Mouse (Mus musculus) ES-Bruce4 (cell line): Measurements from ENCODE around the gene Rsph9. TPM values are rescaled to one million over a fixed set of nuclear protein-coding genes. Genes with fewer than 3 reads are reported as not detected.
A peak's percentile ranks its signal among the peaks of the same experiment; 100 is the strongest.

Source experiments
- H3K27ac ChIP-seq: 2 replicates; pipeline ENCODE4 v1.5.1; 2012; ENCODE audit warnings: low read length, inconsistent platforms; ENCODE audit not compliant: insufficient read depth
- H3K27me3 ChIP-seq: 2 replicates; pipeline ENCODE4 v1.6.1; 2012; ENCODE audit warnings: mild to moderate bottlenecking, low read length, inconsistent platforms; ENCODE audit not compliant: control insufficient read depth, poor library complexity, insufficient read depth, severe bottlenecking
- H3K36me3 ChIP-seq: 2 replicates; pipeline ENCODE4 v1.6.1; 2012; ENCODE audit warnings: inconsistent platforms, mild to moderate bottlenecking, low read length, moderate library complexity; ENCODE audit not compliant: control insufficient read depth, poor library complexity, insufficient read depth, severe bottlenecking
- H3K4me1 ChIP-seq: one replicate; pipeline ENCODE4 v1.8.1; 2011; ENCODE audit warnings: low read length; ENCODE audit not compliant: control insufficient read depth, insufficient read depth
- H3K4me3 ChIP-seq: 2 replicates; pipeline ENCODE4 v1.5.1; 2011; ENCODE audit warnings: low read depth, mild to moderate bottlenecking, low read length
- H3K9ac ChIP-seq: 2 replicates; pipeline ENCODE4 v1.6.1; 2012; ENCODE audit warnings: low read depth, mild to moderate bottlenecking, inconsistent platforms; ENCODE audit not compliant: poor library complexity, severe bottlenecking
- H3K9me3 ChIP-seq: replicated peaks from 2 replicates; pipeline ENCODE4 v1.6.1; 2012; ENCODE audit warnings: mild to moderate bottlenecking, low read length, inconsistent platforms; ENCODE audit not compliant: control insufficient read depth, poor library complexity, insufficient read depth, severe bottlenecking
- CTCF ChIP-seq: IDR thresholded peaks from one replicate; pipeline ENCODE4 v1.8.1; 2011; ENCODE audit warnings: low read depth, low read length
- EP300 ChIP-seq: IDR thresholded peaks from 2 replicates; pipeline ENCODE4 v1.6.1; 2011; ENCODE audit warnings: low read depth, low read length; ENCODE audit not compliant: insufficient read depth
- POLR2A ChIP-seq: IDR thresholded peaks from one replicate; pipeline ENCODE4 v1.8.1; 2011; ENCODE audit warnings: low read length; ENCODE audit not compliant: insufficient read depth
- polyA plus RNA-seq: library from polyadenylated mRNA; stranded (reverse); fragments of >200 nt; gene quantifications from 2 replicates; pipeline ENCODE4 v1.2.4, GENCODE M21; 2011; ENCODE audit warnings: low read depth; ENCODE audit not compliant: missing spikeins, insufficient read depth, insufficient read length

Gene Rsph9
- polyA plus RNA-seq, 1 experiment, result 1.0 TPM

DNA sequence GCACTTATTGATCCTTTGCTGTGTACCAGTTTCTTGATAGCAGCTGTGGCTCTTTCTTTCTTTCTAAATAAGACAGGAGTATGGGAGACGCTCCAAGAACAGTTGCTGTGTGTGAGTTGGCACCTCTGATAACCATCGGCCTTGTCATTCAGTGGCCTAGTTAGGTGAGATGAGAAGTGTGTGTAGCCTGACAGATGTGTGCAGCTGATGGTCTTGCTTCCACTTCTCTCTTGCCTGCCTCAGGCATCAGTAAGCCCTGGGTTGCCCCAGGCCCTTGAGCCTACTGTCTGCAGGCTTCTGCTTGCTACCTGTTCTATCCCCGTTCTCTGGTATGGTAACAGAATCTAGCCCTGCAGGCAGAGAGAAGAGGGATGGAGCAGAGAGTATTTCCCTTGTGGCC, 27.1 kb downstream of the Rsph9 start:
- Histone ChIP-seq H3K27ac (no peak overlapping the region), H3K4me3 (no peak overlapping the region), H3K4me1 (no peaks in the 10 kb centered on the region), H3K9me3 (no peaks in the 10 kb centered on the region), H3K27me3 (no peaks in the 10 kb centered on the region), H3K36me3 (peaks cover 11% of the 10 kb centered on the region), H3K9ac (no peak overlapping the region)
- TF ChIP-seq POLR2A, result no peak

DNA sequence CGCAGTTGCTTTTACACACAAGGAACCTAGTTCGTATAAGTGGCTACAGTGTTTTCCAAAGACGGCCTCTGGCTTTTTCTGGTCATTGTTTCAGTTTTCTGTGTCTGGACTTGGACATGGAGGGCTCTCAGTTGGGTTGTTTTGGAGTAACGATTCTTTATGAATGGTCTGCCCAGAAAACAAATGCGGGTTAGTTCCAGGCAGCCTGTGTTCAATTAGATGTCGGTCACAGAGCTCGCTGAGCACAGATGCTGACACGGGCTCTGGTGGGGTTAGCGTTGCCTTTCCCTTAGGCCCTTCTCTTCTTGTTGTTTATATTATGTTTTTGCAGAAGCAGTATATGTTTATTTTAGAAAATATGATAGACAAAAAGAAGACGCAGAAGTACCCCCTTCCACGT, 27.9 kb downstream of the Rsph9 start:
- no peaks in the 10 kb centered on the region for H3K4me1 ChIP-seq
- H3K9ac ChIP-seq, result no peak overlapping the region
- no peak overlapping the region for H3K27ac ChIP-seq

DNA sequence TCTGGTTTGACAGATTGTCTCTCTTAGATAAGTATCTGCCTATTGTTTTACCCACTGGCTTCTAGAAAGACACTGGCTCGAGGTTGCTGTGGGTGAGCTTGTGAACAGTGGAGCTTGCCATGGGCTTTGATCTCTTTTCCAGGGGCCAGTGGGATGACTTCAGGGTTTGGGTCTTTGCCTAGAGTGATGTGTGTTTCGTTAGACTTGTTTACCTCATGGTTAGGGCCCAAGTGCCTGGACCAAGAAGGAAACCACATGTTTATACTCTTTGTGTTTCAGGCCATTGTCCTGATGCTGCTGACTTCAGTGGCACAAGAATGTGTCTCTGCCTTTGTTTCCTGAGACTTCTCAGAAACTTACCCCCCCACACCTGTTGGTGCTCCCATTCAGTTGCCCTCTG, 28.5 kb downstream of the Rsph9 start:
- Histone ChIP-seq H3K4me3 (no peak overlapping the region), H3K9ac (no peak overlapping the region), H3K27ac (no peak overlapping the region), H3K9me3 (no peaks in the 10 kb centered on the region), H3K27me3 (no peaks in the 10 kb centered on the region), H3K4me1 (no peaks in the 10 kb centered on the region), H3K36me3 (peaks cover 9% of the 10 kb centered on the region)
- TF ChIP-seq CTCF (no peak), POLR2A (no peak), EP300 (no peak)

More for the DNA sequence above, 27.9 kb downstream of the Rsph9 start:
- no peak for TF ChIP-seq POLR2A
- no peak for TF ChIP-seq EP300
- TF ChIP-seq CTCF, result no peak
- Histone ChIP-seq H3K4me3 (no peak overlapping the region), H3K9me3 (no peaks in the 10 kb centered on the region), H3K27me3 (no peaks in the 10 kb centered on the region), H3K36me3 (peaks cover 9% of the 10 kb centered on the region)

DNA sequence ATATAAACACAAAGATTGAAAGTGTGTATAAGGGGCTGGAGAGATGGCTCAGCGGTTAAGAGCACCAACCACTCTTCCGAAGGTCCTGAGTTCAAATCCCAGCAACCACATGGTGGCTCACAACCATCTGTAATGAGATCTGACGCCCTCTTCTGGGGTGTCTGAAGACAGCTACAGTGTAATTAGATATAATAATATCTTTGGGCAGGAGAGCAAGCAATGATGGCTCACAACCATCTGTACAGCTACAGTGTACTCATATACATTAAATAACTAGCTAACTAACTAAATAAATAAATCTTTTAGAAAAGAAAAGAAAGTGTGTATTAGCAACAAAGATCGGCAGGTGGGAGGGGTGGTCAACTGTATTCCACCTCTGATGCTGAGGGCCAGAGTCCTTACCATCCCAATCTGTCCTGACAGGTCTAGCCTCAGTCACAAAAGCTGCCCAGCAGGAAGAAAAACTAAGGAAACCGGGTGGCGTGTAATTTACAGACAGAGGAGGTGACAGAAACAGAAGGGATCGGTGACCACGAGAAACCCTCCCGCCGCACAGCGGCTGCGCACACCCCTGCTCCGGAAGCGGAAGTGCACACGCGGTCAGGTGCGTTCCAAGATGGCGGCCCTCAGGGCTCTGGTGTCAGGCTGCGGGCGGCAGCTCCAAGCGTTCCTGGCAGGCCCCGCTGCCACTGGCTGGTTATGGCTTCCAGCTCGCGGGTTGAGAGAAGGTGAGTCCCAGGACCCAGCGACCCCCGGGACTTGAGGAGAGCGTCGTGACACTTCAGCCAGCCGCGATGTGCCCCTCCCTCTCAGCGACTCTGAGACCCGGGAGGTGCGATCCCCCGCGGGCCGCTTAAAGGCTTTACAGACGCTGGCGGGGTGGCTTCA, 33.4 kb downstream of the Rsph9 start, which contains the start of gene Mrps18a:
Gene Mrps18a, plus strand, starts transcription at position 585 of the 888 bp plus-strand sequence.
- Histone ChIP-seq H3K9me3 (no peaks in the 10 kb centered on the region), H3K27ac (no peak within 1 kb of the TSS), H3K9ac (peak within 1 kb of the TSS; percentile 60), H3K36me3 (no peaks in the 10 kb centered on the region), H3K27me3 (no peaks in the 10 kb centered on the region), H3K4me1 (no peaks in the 10 kb centered on the region), H3K4me3 (peak within 1 kb of the TSS; percentile 96)
- TF ChIP-seq POLR2A (peak; percentile 36), EP300 (no peak)

DNA sequence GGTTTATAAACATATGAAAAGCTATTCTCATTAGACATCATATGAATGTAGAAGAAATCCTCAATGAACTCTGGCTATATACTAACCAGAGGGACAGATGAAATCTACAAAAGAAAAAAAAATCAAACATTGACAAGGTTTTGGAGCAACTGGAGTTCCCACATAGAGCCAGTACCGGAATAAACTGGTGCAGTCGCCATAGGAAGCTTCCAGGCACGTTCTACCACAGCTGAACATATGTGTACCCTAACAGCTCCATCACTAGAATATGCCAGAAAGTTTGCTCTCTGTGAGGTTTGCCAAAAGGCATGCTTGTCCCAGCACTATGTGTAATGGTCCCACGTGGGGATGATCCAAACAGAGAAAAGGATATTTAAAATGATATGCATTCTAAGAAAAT, 35.7 kb downstream of the Rsph9 start:
- Histone ChIP-seq H3K4me1 (no peaks in the 10 kb centered on the region), H3K27me3 (no peaks in the 10 kb centered on the region), H3K36me3 (no peaks in the 10 kb centered on the region), H3K27ac (no peak overlapping the region), H3K9ac (no peak overlapping the region), H3K4me3 (no peak overlapping the region), H3K9me3 (no peaks in the 10 kb centered on the region)
- TF ChIP-seq POLR2A, result no peak
- no peak for TF ChIP-seq CTCF
- no peak for TF ChIP-seq EP300

DNA sequence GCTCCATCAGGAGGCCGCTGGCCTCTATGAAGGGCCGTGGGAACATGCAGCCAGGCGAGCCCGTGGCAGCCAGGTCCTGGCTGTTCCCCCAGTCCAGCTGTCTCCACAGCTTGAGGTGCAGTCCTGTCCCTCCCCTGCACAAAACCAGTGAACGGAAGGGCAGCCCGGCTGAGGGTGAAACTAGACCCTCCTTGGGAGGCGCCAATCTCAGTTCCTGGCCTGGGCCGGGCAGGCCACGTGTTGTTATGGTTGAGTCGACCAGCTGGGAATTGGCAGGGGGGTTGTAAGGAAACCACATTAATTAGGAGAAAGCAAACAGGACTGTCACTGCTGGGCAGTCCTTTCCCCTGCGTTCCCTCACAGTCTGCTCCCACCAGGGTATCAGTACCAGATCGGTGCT, 39.5 kb downstream of the Rsph9 start:
- no peak overlapping the region for H3K9ac ChIP-seq
- H3K9me3 ChIP-seq, result no peaks in the 10 kb centered on the region
- H3K27me3 ChIP-seq, result no peaks in the 10 kb centered on the region
- no peak for TF ChIP-seq CTCF
- TF ChIP-seq EP300, result no peak
- no peak for TF ChIP-seq POLR2A
- no peak overlapping the region for H3K4me3 ChIP-seq
- H3K36me3 ChIP-seq, result no peaks in the 10 kb centered on the region
- no peaks in the 10 kb centered on the region for H3K4me1 ChIP-seq
- no peak overlapping the region for H3K27ac ChIP-seq
